Mouse (Mus musculus): ENCODE measurements around the gene Lrrc3.

Gene Lrrc3

GRCm38 (mm10) chr10:77867546-77867945 lies 34.8 kb downstream of the Lrrc3 start:
- DNase-seq (ENCODE audit: low spot score), result no peak

DNA sequence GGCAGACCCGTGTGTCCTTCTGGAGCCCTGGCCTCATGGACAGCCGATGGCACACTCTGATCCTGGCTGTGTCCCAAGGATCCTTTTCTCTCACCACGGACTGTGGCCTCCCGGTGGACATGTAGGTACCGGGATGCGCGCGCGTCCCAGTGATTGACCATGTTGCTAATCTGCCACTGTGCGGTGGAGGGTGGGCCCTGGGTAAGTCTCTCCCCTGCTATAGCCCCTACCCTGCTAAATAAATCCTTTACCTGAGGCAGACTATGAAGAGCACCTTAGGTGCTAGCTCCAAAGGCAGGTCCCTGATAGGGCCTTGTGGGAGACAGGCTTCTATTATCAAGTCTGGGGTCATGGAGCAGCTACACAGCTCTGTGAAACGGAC lies 37.6 kb downstream of the Lrrc3 start:
- DNase-seq (ENCODE audit: low spot score), result no peak

DNA sequence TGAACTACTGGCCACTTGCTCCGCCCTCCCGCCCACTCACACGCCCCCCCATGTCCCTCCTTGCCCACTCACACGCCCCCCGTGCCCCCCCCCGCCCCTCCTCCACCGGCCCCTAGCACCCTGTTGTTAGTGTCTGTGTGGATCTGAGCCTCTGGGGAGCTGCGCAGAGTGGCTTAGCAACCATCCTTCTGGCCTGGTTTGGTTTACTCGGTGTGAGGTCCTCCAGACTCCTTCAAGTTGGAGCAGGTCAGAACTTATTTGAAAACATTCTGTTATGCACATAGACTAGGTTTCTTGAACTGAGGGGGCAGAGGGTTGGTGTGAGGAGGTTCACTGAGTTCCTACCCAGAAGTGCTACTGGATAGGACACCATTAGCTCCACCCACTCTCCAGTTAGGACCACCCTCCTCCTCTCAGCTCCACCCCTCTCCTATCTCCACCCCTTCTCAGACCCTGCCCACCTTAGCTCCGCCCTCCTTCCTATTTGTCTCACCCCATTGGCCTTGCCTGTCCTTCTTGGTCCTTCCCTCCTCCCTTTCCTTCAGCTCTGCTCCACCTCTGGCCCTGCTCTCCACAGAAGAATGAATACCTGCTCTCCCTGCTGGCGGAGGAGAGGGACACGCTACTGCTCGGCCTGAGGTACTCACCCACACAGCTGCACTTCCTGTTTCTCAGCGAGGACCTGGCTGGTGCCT lies 38.1 kb downstream of the Lrrc3 start:
- DNase-seq (ENCODE audit: low spot score), result peak; percentile 84

GRCm38 (mm10) chr10:77861675-77862074 lies 40.7 kb downstream of the Lrrc3 start, which contains the start of gene Gm3285:
Gm3285 (plus strand) TSS chr10:77861975.
- no peak for DNase-seq (ENCODE audit: low spot score)

DNA sequence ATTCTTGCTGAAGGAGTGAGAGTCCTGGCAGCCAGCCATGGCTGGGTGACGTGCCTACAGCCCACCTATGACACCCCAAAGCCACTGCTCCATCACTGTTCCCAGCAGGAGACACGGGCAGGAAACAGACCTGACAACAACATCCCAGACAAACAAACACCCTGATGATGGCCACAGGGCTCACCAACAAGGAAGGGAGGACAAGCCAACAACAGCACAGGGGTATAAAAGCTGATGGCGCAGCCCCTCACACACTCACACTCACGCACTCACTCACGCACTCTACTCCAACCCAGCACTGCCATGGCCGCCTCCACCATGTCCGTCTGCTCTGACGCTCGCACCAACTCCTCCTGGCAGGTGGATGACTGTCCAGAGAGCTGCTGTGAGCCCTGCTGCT lies 49.8 kb downstream of the Lrrc3 start, which contains the start of gene Gm10318:
Gene Gm10318 (plus strand): TSS at position 301 of the 400 bp plus-strand sequence.
- DNase-seq (ENCODE audit: low spot score), result no peak
